Comparison of ENCODE assay signal across 8 mouse cellular contexts in the genomic region with DNA sequence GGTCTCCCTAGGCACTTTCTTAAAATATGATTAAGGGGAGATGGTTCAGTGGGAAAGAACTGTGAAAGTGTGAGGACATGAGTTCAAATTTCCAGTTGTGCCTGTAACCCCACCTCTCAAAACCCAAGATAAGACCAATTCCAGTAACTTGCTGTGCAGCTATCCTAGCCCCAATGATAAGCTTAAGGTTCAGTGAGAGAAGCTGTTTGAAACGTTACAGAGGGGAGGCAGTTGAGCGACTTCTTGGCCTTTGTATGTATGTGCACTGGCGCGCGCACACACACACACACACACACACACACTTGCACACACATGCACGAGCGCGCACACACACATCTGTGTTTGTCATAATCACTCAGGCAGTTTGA. TPM values are rescaled to one million over a fixed set of nuclear protein-coding genes. Genes with fewer than 3 reads are reported as not detected.
DNase-seq lines count a peak whose midpoint lies in the region; ATAC-seq lines count a peak whose summit lies in the region.

No protein-coding gene starts in this region.

- peaks cover 3% of the 10 kb centered on the region; the same call in 1 of the 2 replicates for H3K9me3 ChIP-seq in erythroblast, embryonic 14.5 days (ENCODE audit: control insufficient read depth, low read length)
- no peaks in the 10 kb centered on the region for H3K9me3 ChIP-seq in hindbrain, embryonic 12.5 days (replicated peaks)

- no peak overlapping the region for H3K27ac ChIP-seq in hindbrain, embryonic 12.5 days

- peak overlapping the region; percentile 46 for H3K4me2 ChIP-seq in hindbrain, embryonic 12.5 days (replicated peaks)

- peaks cover 41% of the 10 kb centered on the region for H3K4me1 ChIP-seq in erythroblast, embryonic 14.5 days (ENCODE audit: control insufficient read depth)
- peaks cover 39% of the 10 kb centered on the region for H3K4me1 ChIP-seq in hindbrain, embryonic 12.5 days

- no peak for ATAC-seq in erythroblast, adult 5-6 weeks (replicated peaks; ENCODE audit: low FRiP score, poor library complexity, severe bottlenecking)
- no peak for ATAC-seq in hindbrain, embryonic 12.5 days (ENCODE audit: low FRiP score)
- peak; percentile 50 for ATAC-seq in megakaryocyte-erythroid progenitor cell, adult 5-6 weeks (replicated peaks; ENCODE audit: low FRiP score, low TSS enrichment, poor library complexity, severe bottlenecking)

- H3K9ac ChIP-seq in hindbrain, embryonic 12.5 days = no peak overlapping the region

- 79% methylated on average over 8 of the region's 8 CpGs for WGBS in hindbrain, embryonic 12.5 days

- DNase-seq in CD4-positive helper T cell, adult 2 months (ENCODE audit: low read depth, low spot score) = peak; percentile 19
- no peak for DNase-seq in adrenal gland, adult (ENCODE audit: inconsistent age in 2 of 2, low spot score in 1 of 2)
- no peak for DNase-seq in yolk sac, embryonic 10.5 days (ENCODE audit: low spot score)
- no peak for DNase-seq in adrenal gland, postnatal 10 days

- H3K27me3 ChIP-seq in erythroblast, embryonic 14.5 days (ENCODE audit: control insufficient read depth) = no peaks in the 10 kb centered on the region; the same call in 1 of the 2 replicates
- no peaks in the 10 kb centered on the region for H3K27me3 ChIP-seq in hindbrain, embryonic 12.5 days

- H3K4me3 ChIP-seq in erythroblast, embryonic 14.5 days (replicated peaks) = peak overlapping the region; percentile 64
- H3K4me3 ChIP-seq in hindbrain, embryonic 12.5 days = 0 out of 2 replicates have a peak overlapping the region, but pooled peaks have one; percentile 18

- peaks cover 2% of the 10 kb centered on the region for H3K36me3 ChIP-seq in erythroblast, embryonic 14.5 days (ENCODE audit: control insufficient read depth)
- H3K36me3 ChIP-seq in hindbrain, embryonic 12.5 days = no peaks in the 10 kb centered on the region

RNA-seq across cellular contexts. Expression of gene Gna12, which starts 0.8 kb away (rescaled TPM):
- 2.3 and 2.8 TPM in 2 replicates for polyA plus RNA-seq in erythroblast, embryonic 14.5 days (2012)
- total RNA-seq in erythroblast, adult 5-6 weeks (2015; ENCODE audit: low replicate concordance) = 12.1 and 16.1 TPM in 2 replicates
- total RNA-seq in erythroblast, adult 5-6 weeks (2017; ENCODE audit: low replicate concordance) = 9.9 and 11.5 TPM in 2 replicates
- 57.8 and 60.5 TPM in 2 replicates for polyA plus RNA-seq in hindbrain, embryonic 12.5 days (2016; fragmentation: Nextera tagmentation; extraction: Ambion mirVana)
- 54.8 and 74.3 TPM in 2 replicates for total RNA-seq in megakaryocyte-erythroid progenitor cell, adult 5-6 weeks (2014; fragmentation: Nextera tagmentation)
- 27.8 and 37.6 TPM in 2 replicates for total RNA-seq in megakaryocyte-erythroid progenitor cell, adult 5-6 weeks (2017)
- 100 to 1,000 TPM; 113 to 121 TPM for total RNA-seq in adrenal gland, postnatal 10 days (2021)
